Mouse (Mus musculus) c-Kit-positive CD71-positive TER-119-positive erythroid progenitor cells, embryonic 14.5 days (primary cell): ENCODE measurements around the gene Polg2.
"Not testable (repeated sequence)": the region's sequence is repeated elsewhere in the genome, so short reads cannot be mapped to it uniquely, and the experiment has no call there.

Experiments used
- DNase-seq: peaks from one replicate; pipeline ENCODE4 v3.0.0-alpha.2; 2013; ENCODE audit warnings: low spot score

Gene Polg2

GRCm38 (mm10) chr11:106760511-106760910 is 18.8 kb downstream of the Polg2 start:
- no peak for DNase-seq

DNA sequence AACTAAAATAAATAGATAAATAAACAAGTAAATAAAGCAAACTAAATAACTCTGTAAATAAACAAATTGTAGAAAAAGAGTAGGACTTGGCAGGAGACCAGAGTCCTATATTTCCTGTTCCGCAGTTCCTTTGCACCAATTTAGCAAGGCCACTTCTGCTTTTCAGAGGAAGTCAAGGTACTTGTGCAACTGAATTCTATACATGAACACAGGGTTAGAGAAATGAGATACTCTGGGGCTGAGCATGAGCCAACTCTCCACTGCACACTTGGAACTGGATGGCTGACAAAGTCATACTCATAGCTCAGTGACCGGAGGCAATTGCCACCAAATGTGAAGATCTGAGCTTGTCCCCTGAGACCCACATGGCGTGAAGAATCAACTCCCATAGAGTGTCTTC is 20.3 kb downstream of the Polg2 start:
- no peak for DNase-seq

DNA sequence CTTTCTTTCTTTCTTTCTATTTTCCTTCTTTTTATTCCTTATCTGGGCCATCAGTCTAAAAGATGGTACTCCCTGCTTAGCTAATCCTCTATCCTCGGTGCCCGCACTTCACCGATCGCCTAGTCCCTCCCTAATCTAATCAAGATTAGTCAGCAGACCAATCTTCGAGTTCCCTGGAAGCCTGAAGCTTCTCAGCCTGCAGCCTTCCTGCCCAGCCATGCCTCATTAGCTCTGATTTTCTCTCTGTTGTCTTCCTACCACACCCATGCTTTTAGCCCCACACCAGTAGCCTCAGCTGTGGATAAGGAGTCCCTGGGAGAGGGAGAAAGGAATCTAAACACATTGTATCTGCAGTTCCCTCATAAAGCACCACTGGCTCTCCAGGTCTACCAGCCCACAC is 23.8 kb downstream of the Polg2 start:
- no peak for DNase-seq

GRCm38 (mm10) chr11:106753314-106753713 is 26.0 kb downstream of the Polg2 start:
- no peak for DNase-seq

DNA sequence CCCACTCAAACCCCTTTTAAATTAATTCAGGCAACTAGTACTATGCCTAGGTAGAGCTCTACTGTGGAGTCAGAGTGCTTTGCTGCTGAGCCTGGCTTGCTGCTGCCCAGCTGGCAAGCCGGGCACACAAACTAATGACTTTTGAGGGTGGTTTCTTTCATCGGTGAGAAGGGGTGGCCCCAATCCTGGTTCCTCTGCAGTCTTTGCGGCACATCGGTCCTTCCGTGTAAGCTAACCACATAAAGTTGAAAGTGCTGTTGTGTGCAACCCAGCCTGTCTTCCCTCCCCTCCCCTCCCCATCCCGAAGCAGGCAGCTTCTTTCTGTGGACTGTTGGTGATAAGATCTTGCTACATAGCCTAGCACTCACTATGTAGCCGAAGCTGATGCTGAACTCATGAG is 27.2 kb downstream of the Polg2 start:
- no peak for DNase-seq

GRCm38 (mm10) chr11:106751039-106752018 is 28.0 kb downstream of the Polg2 start, which contains the start of gene Milr1:
Gene Milr1 (plus strand): TSS chr11:106751226.
- DNase-seq: no peak

DNA sequence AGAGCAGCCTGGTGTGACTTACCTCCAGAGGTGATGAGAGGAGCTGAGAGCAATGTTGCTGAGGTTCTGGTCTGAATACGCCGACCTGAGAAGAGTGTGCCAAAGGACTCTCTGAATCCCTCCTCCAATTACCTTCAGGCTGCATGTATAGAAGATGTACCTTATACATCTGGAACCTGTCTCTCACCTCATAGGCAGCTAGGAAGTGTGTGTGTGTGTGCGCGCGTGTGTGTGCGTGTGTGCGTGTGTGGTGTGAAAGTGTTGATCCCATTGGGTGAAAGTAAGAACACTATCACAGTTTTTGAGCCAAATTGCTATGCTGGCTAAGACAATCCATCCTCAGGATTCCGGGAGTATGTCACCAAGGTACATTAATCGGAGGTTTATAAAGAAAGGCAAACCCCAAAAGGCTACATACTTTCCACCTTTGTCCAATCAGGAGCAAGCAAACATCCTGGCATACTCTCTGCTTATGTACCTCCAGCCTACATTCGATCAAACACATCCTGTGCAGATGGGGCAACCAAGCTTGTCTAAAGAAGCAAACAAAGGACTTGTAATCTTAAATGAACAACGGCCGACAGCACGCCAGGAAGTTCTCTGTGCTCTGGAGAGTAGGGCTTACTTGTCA is 29.1 kb downstream of the Polg2 start, which contains the start of gene Pecam1:
TSS of gene Pecam1 (minus strand) at position 508 of the 631 bp plus-strand sequence.
- no peak for DNase-seq

GRCm38 (mm10) chr11:106749557-106750120 is 29.7 kb downstream of the Polg2 start:
- not testable (repeated sequence) for DNase-seq

- DNase-seq: no peak
Measured at GRCm38 (mm10) chr11:106744949-106745348, 34.4 kb downstream of the Polg2 start.

DNA sequence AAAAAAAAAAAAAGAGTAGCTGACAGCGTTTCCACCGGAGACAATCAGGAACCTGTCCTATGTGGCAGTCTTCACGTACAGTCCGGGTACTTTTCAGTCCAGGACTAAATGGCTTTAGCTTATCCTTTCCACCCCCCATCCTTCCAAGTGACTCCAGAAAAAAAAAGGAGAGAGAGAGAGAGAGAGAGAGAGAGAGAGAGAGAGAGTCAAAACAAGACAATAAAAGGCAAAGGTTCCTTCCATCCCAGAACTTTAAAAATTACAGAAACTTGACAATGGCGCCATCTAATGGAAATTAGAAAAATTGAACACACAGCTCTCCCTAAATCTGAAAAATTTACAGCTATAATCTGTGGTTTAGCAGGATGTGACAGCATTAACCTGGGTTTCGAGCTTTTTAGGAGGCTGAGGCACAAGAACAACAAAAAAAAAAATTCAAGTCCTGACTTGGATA is 36.9 kb downstream of the Polg2 start:
- no peak for DNase-seq

DNA sequence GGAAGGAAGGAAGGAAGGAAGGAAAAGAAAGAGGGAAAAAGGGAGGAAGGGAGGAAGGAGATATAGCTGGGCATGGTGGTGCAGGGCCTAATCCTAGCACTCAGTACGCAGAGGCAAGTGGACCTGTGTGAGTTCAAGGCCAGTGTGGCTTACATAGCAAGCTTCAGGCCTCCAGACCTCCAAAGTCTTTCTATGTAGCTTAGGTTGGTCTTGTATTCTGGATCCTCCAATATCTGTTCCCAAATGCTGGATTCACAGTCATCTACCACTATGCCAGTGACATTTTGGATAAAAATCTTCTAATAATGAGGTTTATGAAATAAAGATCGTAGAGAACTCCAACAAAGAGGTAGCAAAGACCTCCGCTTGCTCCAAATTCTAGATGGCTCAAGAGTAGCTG is 37.5 kb downstream of the Polg2 start:
- DNase-seq: no peak

DNA sequence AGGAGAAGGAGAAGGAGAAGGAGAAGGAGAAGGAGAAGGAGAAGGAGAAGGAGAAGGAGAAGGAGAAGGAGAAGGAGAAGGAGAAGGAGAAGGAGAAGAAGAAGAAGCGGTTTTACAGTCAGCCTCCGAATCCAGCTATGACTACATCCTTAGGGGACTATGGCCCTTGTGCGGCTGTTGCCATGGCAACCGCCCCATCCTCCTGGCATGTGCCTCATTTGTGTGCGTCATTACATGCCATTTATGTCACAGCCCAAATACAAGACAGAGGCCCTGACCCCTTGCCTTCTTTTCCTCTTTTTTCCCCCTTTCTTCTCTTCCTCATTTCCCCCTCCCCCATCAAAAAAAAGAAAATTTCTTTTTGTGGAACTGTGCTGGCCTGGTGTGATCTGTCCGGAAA is 38.1 kb downstream of the Polg2 start:
- DNase-seq: no peak

- not testable (repeated sequence) for DNase-seq
Measured at GRCm38 (mm10) chr11:106740724-106741123, 38.6 kb downstream of the Polg2 start.

DNA sequence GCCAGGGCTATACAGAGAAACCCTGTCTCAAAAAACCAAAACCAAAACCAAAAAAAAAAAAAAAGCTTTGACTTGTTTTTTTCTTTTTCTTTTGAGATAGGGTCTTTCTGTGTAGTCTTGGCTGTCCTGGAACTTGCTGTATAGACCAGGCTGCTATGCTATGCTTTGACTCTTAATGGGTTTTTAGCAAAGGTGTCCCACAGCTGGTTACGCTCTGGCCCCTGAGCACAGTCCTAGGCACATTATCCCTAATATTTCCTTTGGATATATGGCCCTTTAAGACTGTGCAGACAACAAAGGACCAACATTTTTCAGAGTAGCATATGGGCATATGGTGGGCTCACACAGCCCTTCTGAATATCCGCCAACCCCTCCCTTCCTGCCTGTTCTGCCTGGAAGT is 40.2 kb downstream of the Polg2 start:
- no peak for DNase-seq

- DNase-seq: no peak
Measured at GRCm38 (mm10) chr11:106737178-106737621, 42.1 kb downstream of the Polg2 start.

GRCm38 (mm10) chr11:106736614-106737013 is 42.7 kb downstream of the Polg2 start:
- no peak for DNase-seq

DNA sequence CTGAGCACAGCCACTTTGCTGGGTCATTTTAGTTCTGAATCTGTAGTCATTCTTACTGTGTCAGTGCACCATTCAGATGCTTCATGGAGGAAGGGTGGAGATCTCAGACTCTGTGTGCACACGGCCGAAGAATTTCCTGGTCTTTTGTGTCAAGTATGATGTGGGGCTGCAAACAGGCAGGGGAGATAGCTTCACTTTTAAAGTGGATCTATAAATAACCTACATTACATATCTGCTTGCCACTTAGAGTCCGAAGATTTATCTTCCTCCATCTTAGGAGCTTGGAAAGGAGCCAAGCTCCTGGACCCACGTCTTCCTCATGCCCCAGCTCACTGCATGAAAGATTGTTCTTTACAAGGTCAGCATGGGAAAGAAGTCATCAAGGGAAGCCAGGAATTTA is 48.6 kb downstream of the Polg2 start:
- DNase-seq: no peak

DNA sequence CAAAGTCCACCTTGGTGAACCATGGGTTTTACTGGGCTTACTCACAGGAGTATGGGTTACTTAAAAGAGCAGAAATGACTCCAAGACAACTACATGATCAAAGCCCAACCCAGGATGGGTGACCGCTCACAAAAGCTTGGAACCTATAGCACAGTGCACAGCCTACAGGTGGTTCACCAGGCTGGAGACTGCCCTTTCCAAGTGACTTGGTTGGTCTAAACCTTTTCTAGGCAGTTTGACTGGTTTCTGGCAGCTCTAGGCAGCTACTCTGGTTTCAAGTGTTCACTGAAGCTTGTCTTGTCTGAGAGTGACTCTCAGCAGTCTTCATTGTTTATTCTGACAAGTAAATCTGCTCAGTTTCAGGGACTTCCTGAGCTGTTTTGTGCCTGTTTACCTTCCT is 49.7 kb downstream of the Polg2 start:
- DNase-seq: no peak

GRCm38 (mm10) chr11:106728402-106729366 is 50.7 kb downstream of the Polg2 start:
- DNase-seq: no peak

DNA sequence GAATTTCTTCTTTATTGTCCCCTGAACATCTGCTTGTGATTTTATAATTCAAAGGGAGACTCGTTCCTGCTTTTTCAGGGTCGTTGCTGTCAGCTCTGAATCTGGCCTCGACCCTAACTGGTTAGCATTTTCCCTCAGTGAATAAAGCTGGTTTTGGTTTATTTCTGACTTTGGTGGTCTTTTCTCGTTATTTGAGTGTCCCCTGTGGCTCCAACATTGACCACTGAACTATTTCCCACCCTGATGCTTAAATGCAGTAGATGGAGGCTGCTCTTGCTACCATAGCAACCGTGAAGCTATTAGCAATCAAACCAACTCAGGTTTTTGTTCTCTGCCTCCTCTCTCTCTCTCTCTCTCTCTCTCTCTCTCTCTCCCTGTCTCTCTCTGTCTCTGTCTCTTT is 51.4 kb downstream of the Polg2 start:
- DNase-seq: no peak

GRCm38 (mm10) chr11:106724916-106725235 is 54.5 kb downstream of the Polg2 start:
- DNase-seq: not testable (repeated sequence)
